Mouse (Mus musculus) CH12.LX (cell line): Measurements from ENCODE around the gene Golt1b.

Experiments used
- CTCF ChIP-seq, 2 experiments: IDR thresholded peaks in 1 of 2; conservative IDR thresholded peaks in 1 of 2; 2 replicates each; pipeline ENCODE4 v1.5.1; 2011 to 2012; ENCODE audit warnings: low read depth in 2 of 2, low read length in 2 of 2, improper control_type of control experiment in 1 of 2, inconsistent platforms in 1 of 2, mild to moderate bottlenecking in 1 of 2, moderate library complexity in 1 of 2
- E2F4 ChIP-seq: IDR thresholded peaks from 2 replicates; pipeline ENCODE4 v1.6.1; 2011; ENCODE audit warnings: low read depth, low read length, improper control_type of control experiment; ENCODE audit not compliant: insufficient replicate concordance
- EP300 ChIP-seq: IDR thresholded peaks from 2 replicates; pipeline ENCODE4 v1.6.1; 2011; ENCODE audit warnings: low read length, improper control_type of control experiment
- HCFC1 ChIP-seq: IDR thresholded peaks from 2 replicates; pipeline ENCODE4 v1.6.1; 2012; ENCODE audit warnings: low read depth, mild to moderate bottlenecking, inconsistent platforms, low read length, improper control_type of control experiment
- KAT2A ChIP-seq: IDR thresholded peaks from 2 replicates; pipeline ENCODE4 v1.6.1; 2012; ENCODE audit warnings: low read length, improper control_type of control experiment, inconsistent platforms; ENCODE audit not compliant: insufficient replicate concordance
- MAFK ChIP-seq: IDR thresholded peaks from 2 replicates; pipeline ENCODE4 v1.6.1; 2011; ENCODE audit warnings: low read length, improper control_type of control experiment; ENCODE audit not compliant: insufficient replicate concordance
- MXI1 ChIP-seq: IDR thresholded peaks from 2 replicates; pipeline ENCODE4 v1.6.1; 2011; ENCODE audit warnings: mild to moderate bottlenecking, low read depth, low read length, improper control_type of control experiment
- POLR2A ChIP-seq: IDR thresholded peaks from 2 replicates; pipeline ENCODE4 v1.6.1; 2011; ENCODE audit warnings: low read depth, mild to moderate bottlenecking, improper control_type of control experiment, low read length
- POLR2AphosphoS2 ChIP-seq: IDR thresholded peaks from 2 replicates; pipeline ENCODE4 v1.6.1; 2011; ENCODE audit warnings: low read depth, low read length, improper control_type of control experiment
- TCF12 ChIP-seq: IDR thresholded peaks from 2 replicates; pipeline ENCODE4 v1.6.1; 2014; ENCODE audit warnings: low read depth, mild to moderate bottlenecking, inconsistent platforms, low read length, improper control_type of control experiment
- USF1 ChIP-seq: IDR thresholded peaks from 2 replicates; pipeline ENCODE4 v1.6.1; 2014; ENCODE audit warnings: low read depth, mild to moderate bottlenecking, inconsistent platforms, low read length, improper control_type of control experiment

DNA sequence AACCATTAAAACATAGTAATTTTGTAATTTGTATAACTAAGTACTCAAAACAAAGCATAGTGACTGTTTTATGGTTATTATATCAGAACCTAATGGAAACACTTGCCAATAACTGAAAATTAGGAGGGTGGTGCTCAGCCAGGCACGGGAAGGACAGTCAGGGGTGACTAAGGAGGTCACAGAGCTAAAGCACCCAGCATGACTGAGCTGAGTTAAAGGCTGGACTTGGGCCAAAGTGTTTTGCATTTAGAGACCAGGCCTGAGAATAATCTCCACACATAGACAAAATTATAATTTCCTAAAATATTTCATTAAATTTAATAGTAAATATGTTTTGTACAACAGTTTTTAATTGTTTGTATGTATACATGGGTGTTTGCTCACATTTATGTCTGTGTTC is 9.9 kb upstream of the Golt1b start:
- no peak for TF ChIP-seq MAFK
- no peak for TF ChIP-seq MXI1
- no peak for TF ChIP-seq USF1
- no peak for TF ChIP-seq HCFC1
- TF ChIP-seq POLR2A, result no peak
- no peak for TF ChIP-seq CTCF (conservative IDR thresholded peaks at IDR 0.05 in 1 of 2, IDR thresholded peaks at IDR 0.05 in 1 of 2; ENCODE audit: low read depth in 2 of 2, low read length in 2 of 2)
- TF ChIP-seq TCF12, result no peak
- no peak for TF ChIP-seq KAT2A
- no peak for TF ChIP-seq EP300
- TF ChIP-seq E2F4, result no peak
- TF ChIP-seq POLR2AphosphoS2, result no peak
